Mouse (Mus musculus): ENCODE measurements at regions not wholly inside any gene's neighbourhood (a gene's known extent, or its start where the extent isn't known, plus 50 kb on each side); places are given as distances from the start of the nearest gene placed in this dataset.

GRCm38 (mm10) chr4:4708261-4708660 is 84.9 kb downstream of the Impad1 start:
- ATAC-seq (ENCODE audit: insufficient read depth, low FRiP score, low read depth): no peak

GRCm38 (mm10) chr4:4699102-4699501 is 94.1 kb downstream of the Impad1 start:
- ATAC-seq (ENCODE audit: insufficient read depth, low FRiP score, low read depth): no peak
- Histone ChIP-seq H3K36me3 (no peaks in the 10 kb centered on the region), H3K9ac (no peak overlapping the region), H3K4me2 (no peak overlapping the region), H3K27ac (no peak overlapping the region), H3K4me1 (no peaks in the 10 kb centered on the region), H3K4me3 (replicated peaks) (no peak overlapping the region), H3K27me3 (replicated peaks) (no peaks in the 10 kb centered on the region), H3K9me3 (no peaks in the 10 kb centered on the region)
- 77% methylated on average over 2 of the region's 2 CpGs for WGBS

More at GRCm38 (mm10) chr4:4708261-4708660, 84.9 kb downstream of the Impad1 start:
- Histone ChIP-seq H3K9me3 (no peaks in the 10 kb centered on the region), H3K9ac (no peak overlapping the region), H3K4me3 (replicated peaks) (no peak overlapping the region), H3K4me1 (no peaks in the 10 kb centered on the region), H3K4me2 (no peak overlapping the region), H3K27me3 (replicated peaks) (no peaks in the 10 kb centered on the region), H3K36me3 (no peaks in the 10 kb centered on the region), H3K27ac (no peak overlapping the region)
- 8% methylated on average over 3 of the region's 3 CpGs for WGBS

GRCm38 (mm10) chr4:4695413-4695812 is 97.7 kb downstream of the Impad1 start:
- 61% methylated on average over 1 of the region's 1 CpGs for WGBS

GRCm38 (mm10) chr4:4686920-4687319 is 106.2 kb downstream of the Impad1 start:
- 30% methylated on average over 4 of the region's 4 CpGs for WGBS
- Histone ChIP-seq H3K9me3 (no peaks in the 10 kb centered on the region), H3K36me3 (no peaks in the 10 kb centered on the region), H3K4me1 (no peaks in the 10 kb centered on the region), H3K27ac (no peak overlapping the region), H3K27me3 (replicated peaks) (no peaks in the 10 kb centered on the region), H3K4me3 (replicated peaks) (no peak overlapping the region), H3K4me2 (no peak overlapping the region), H3K9ac (no peak overlapping the region)
- ATAC-seq (ENCODE audit: insufficient read depth, low FRiP score, low read depth): no peak

More at GRCm38 (mm10) chr4:4695413-4695812, 97.7 kb downstream of the Impad1 start:
- ATAC-seq (ENCODE audit: insufficient read depth, low FRiP score, low read depth): no peak
- H3K27ac ChIP-seq: no peak overlapping the region
- H3K36me3 ChIP-seq: no peaks in the 10 kb centered on the region
- H3K4me3 ChIP-seq (replicated peaks): no peak overlapping the region
- H3K9me3 ChIP-seq: no peaks in the 10 kb centered on the region
- no peaks in the 10 kb centered on the region for H3K27me3 ChIP-seq (replicated peaks)
- no peaks in the 10 kb centered on the region for H3K4me1 ChIP-seq
- no peak overlapping the region for H3K9ac ChIP-seq
- no peak overlapping the region for H3K4me2 ChIP-seq

- no peaks in the 10 kb centered on the region for H3K36me3 ChIP-seq
- no peak overlapping the region for H3K27ac ChIP-seq
- H3K9me3 ChIP-seq: no peaks in the 10 kb centered on the region
- H3K27me3 ChIP-seq (replicated peaks): no peaks in the 10 kb centered on the region
- no peak for ATAC-seq (ENCODE audit: insufficient read depth, low FRiP score, low read depth)
- H3K4me1 ChIP-seq: no peaks in the 10 kb centered on the region
- no peak overlapping the region for H3K4me2 ChIP-seq
- no peak overlapping the region for H3K9ac ChIP-seq
- H3K4me3 ChIP-seq (replicated peaks): no peak overlapping the region
These were observed 118.5 kb downstream of the Impad1 start for GRCm38 (mm10) chr4:4674607-4675006.

GRCm38 (mm10) chr4:4650251-4650650 is 142.9 kb downstream of the Impad1 start:
- Histone ChIP-seq H3K4me3 (replicated peaks) (no peak overlapping the region), H3K9me3 (no peaks in the 10 kb centered on the region), H3K27ac (peak overlapping the region; percentile 40; the same call in 1 of the 2 replicates), H3K9ac (no peak overlapping the region), H3K4me1 (no peaks in the 10 kb centered on the region), H3K4me2 (no peak overlapping the region), H3K36me3 (no peaks in the 10 kb centered on the region), H3K27me3 (replicated peaks) (no peaks in the 10 kb centered on the region)
- ATAC-seq (ENCODE audit: insufficient read depth, low FRiP score, low read depth): no peak
- 32% methylated on average over 1 of the region's 1 CpGs for WGBS

GRCm38 (mm10) chr4:4645264-4645663 is 147.9 kb downstream of the Impad1 start:
- Histone ChIP-seq H3K4me1 (no peaks in the 10 kb centered on the region), H3K4me3 (replicated peaks) (no peak overlapping the region), H3K27ac (no peak overlapping the region), H3K4me2 (no peak overlapping the region), H3K36me3 (no peaks in the 10 kb centered on the region), H3K9ac (no peak overlapping the region), H3K9me3 (no peaks in the 10 kb centered on the region), H3K27me3 (replicated peaks) (no peaks in the 10 kb centered on the region)
- ATAC-seq (ENCODE audit: insufficient read depth, low FRiP score, low read depth): no peak
- WGBS: 72% methylated on average over 1 of the region's 1 CpGs

- Histone ChIP-seq H3K36me3 (no peaks in the 10 kb centered on the region), H3K4me1 (no peaks in the 10 kb centered on the region), H3K27me3 (replicated peaks) (no peaks in the 10 kb centered on the region), H3K27ac (no peak overlapping the region), H3K4me3 (replicated peaks) (no peak overlapping the region), H3K9me3 (no peaks in the 10 kb centered on the region), H3K4me2 (no peak overlapping the region), H3K9ac (no peak overlapping the region)
- no peak for ATAC-seq (ENCODE audit: insufficient read depth, low FRiP score, low read depth)
These were observed 156.9 kb downstream of the Impad1 start for GRCm38 (mm10) chr4:4636258-4636657.

- no peaks in the 10 kb centered on the region for H3K36me3 ChIP-seq
- WGBS: 22% methylated on average over 1 of the region's 1 CpGs
These were observed 157.3 kb downstream of the Impad1 start for GRCm38 (mm10) chr4:4635856-4636255.

GRCm38 (mm10) chr4:4635338-4635737 is 157.8 kb downstream of the Impad1 start:
- H3K4me3 ChIP-seq (replicated peaks): no peak overlapping the region
- H3K9ac ChIP-seq: no peak overlapping the region
- H3K9me3 ChIP-seq: no peaks in the 10 kb centered on the region
- 44% methylated on average over 6 of the region's 6 CpGs for WGBS
- no peaks in the 10 kb centered on the region for H3K27me3 ChIP-seq (replicated peaks)
- no peaks in the 10 kb centered on the region for H3K4me1 ChIP-seq
- no peak for ATAC-seq (ENCODE audit: insufficient read depth, low FRiP score, low read depth)
- H3K4me2 ChIP-seq: no peak overlapping the region
- no peaks in the 10 kb centered on the region for H3K36me3 ChIP-seq
- H3K27ac ChIP-seq: no peak overlapping the region

More at GRCm38 (mm10) chr4:4635856-4636255, 157.3 kb downstream of the Impad1 start:
- H3K4me1 ChIP-seq: no peaks in the 10 kb centered on the region
- no peaks in the 10 kb centered on the region for H3K27me3 ChIP-seq (replicated peaks)
- ATAC-seq (ENCODE audit: insufficient read depth, low FRiP score, low read depth): no peak
- H3K9ac ChIP-seq: no peak overlapping the region
- no peak overlapping the region for H3K27ac ChIP-seq
- H3K4me2 ChIP-seq: no peak overlapping the region
- H3K9me3 ChIP-seq: no peaks in the 10 kb centered on the region
- H3K4me3 ChIP-seq (replicated peaks): no peak overlapping the region

GRCm38 (mm10) chr4:4634646-4635045 is 158.5 kb downstream of the Impad1 start:
- Histone ChIP-seq H3K27ac (no peak overlapping the region), H3K4me2 (no peak overlapping the region), H3K9ac (no peak overlapping the region), H3K36me3 (no peaks in the 10 kb centered on the region), H3K9me3 (no peaks in the 10 kb centered on the region), H3K27me3 (replicated peaks) (no peaks in the 10 kb centered on the region), H3K4me3 (replicated peaks) (no peak overlapping the region), H3K4me1 (no peaks in the 10 kb centered on the region)
- 57% methylated on average over 3 of the region's 3 CpGs for WGBS
- no peak for ATAC-seq (ENCODE audit: insufficient read depth, low FRiP score, low read depth)

- Histone ChIP-seq H3K4me1 (no peaks in the 10 kb centered on the region), H3K9ac (no peak overlapping the region), H3K4me2 (no peak overlapping the region), H3K27ac (no peak overlapping the region), H3K27me3 (replicated peaks) (no peaks in the 10 kb centered on the region), H3K9me3 (no peaks in the 10 kb centered on the region), H3K4me3 (replicated peaks) (no peak overlapping the region), H3K36me3 (no peaks in the 10 kb centered on the region)
- WGBS: 34% methylated on average over 2 of the region's 2 CpGs
- no peak for ATAC-seq (ENCODE audit: insufficient read depth, low FRiP score, low read depth)
These were observed 162.4 kb downstream of the Impad1 start for GRCm38 (mm10) chr4:4630750-4631149.

GRCm38 (mm10) chr4:4629251-4629650 is 163.9 kb downstream of the Impad1 start:
- Histone ChIP-seq H3K27ac (no peak overlapping the region), H3K4me2 (no peak overlapping the region), H3K36me3 (no peaks in the 10 kb centered on the region)

More at GRCm38 (mm10) chr4:4629251-4629650, 163.9 kb downstream of the Impad1 start:
- ATAC-seq (ENCODE audit: insufficient read depth, low FRiP score, low read depth): no peak
- H3K9me3 ChIP-seq: no peaks in the 10 kb centered on the region
- H3K4me1 ChIP-seq: no peaks in the 10 kb centered on the region
- no peak overlapping the region for H3K9ac ChIP-seq
- H3K27me3 ChIP-seq (replicated peaks): no peaks in the 10 kb centered on the region
- no peak overlapping the region for H3K4me3 ChIP-seq (replicated peaks)
- 47% methylated on average over 1 of the region's 1 CpGs for WGBS
